Mouse (Mus musculus) common myeloid progenitor, adult 5-6 weeks (primary cell): ENCODE measurements around the gene Pnpla3. TPM values are rescaled to one million over a fixed set of nuclear protein-coding genes. Genes with fewer than 3 reads are reported as not detected.

ENCODE experiments used
- ATAC-seq: replicated peaks from 2 replicates; pipeline ENCODE4 v1.8.0; 2016; ENCODE audit warnings: low read depth, mild to moderate bottlenecking, moderate TSS enrichment, inconsistent platforms; ENCODE audit not compliant: poor library complexity, severe bottlenecking
- total RNA-seq: library from RNA; stranded (forward); fragments of 200-1000, 187-1606 nt; gene quantifications from 2 replicates; pipeline ENCODE4 v1.2.3, GENCODE M21; 2017

The Pnpla3 gene
- total RNA-seq, 1 experiment from 2014 or later = not detected

DNA sequence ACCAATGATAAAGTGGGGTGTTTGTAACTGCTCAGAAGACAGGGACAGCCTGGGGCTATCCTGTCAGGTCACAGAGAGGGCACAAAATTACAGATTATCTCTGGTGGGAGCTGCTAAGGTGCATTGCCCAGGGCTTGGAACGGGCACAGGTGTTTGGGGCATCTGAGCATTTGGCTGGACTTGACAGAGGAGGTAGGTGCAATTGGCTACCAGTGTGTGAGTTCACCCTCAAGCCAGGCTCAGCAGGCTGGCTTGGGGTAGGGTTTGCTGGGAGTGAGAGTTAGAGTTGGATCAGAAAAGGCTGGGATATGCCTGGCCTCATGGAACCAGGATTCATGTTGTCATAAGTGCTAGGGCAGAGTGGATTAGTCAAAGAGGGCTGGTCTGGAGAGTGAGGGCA lies 1.9 kb downstream of the Pnpla3 start:
- ATAC-seq = no peak

GRCm38 (mm10) chr15:84171166-84171565 lies 3.5 kb downstream of the Pnpla3 start:
- ATAC-seq = no peak

GRCm38 (mm10) chr15:84178733-84179132 lies 11.1 kb downstream of the Pnpla3 start:
- ATAC-seq = no peak; the same call in 1 of the 2 replicates

DNA sequence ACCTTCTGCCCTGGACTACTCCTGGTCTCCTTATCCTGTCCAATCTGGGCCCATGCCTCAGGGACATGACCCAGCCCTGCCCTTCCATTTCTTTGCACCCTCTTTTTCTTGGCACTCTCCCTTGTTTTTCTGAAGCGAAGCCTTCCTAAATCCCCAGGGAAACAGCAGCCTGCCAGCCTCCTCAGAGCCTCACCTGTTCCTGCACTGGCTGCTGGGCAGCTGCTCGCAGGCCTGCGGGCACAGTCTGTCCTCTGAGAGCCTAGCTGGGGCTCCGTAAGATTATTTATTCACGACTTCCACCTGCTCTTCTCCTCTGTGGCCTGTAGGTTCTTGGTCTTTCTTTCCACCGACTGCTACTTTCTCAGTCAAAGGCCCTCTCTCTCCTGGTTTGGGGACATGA lies 14.4 kb downstream of the Pnpla3 start:
- no peak for ATAC-seq

GRCm38 (mm10) chr15:84183967-84184366 lies 16.3 kb downstream of the Pnpla3 start:
- peak; percentile 53 for ATAC-seq

GRCm38 (mm10) chr15:84186196-84186595 lies 18.6 kb downstream of the Pnpla3 start:
- no peak for ATAC-seq

- no peak for ATAC-seq
Measured at GRCm38 (mm10) chr15:84188887-84189530, 21.4 kb downstream of the Pnpla3 start.

DNA sequence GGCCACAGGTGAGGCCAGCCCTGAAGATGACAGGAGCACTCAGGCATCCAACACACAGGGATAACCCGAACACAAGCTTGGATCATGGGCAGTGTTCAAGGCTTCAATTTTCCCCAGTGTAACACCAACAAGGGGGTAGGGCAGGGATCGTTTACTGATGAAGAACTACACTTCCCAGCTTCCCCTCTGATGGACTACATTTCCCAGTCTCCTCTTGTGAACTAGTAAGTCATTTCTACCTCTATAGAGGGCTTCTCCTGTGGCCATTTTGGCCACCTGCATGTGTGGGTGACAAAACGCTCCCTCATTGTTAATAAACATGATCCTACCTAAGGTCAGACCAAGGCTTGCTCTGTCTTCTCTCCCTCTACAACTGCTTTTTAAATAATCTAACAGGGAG lies 22.2 kb downstream of the Pnpla3 start:
- no peak; the same call in 1 of the 2 replicates for ATAC-seq

GRCm38 (mm10) chr15:84191724-84192057 lies 24.1 kb downstream of the Pnpla3 start:
- no peak for ATAC-seq

GRCm38 (mm10) chr15:84192058-84192791 lies 24.6 kb downstream of the Pnpla3 start, which contains the start of gene Samm50:
Samm50 (plus strand) TSS chr15:84192241.
- peak; percentile 97 for ATAC-seq

- ATAC-seq = no peak
Measured at GRCm38 (mm10) chr15:84196486-84197165, 29.0 kb downstream of the Pnpla3 start.

DNA sequence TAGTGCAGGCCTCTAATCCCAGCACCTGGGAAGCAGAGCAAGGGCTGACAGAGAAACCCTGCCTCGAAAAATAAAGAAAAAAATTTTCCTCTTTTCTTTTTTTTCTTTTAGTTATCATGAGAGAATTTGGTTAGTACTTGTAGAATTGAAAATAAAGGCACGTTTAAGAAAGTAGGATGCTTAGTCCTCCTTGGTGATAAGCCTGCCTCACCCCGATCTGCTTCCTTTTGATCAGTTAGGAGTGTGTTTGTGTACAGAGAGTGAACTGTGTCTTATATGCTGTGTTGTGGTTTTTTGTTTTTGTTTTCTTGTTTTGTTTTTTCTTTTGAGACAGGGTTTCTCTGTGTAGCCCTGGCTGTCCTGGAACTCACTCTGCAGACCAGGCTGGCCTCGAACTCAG lies 39.7 kb downstream of the Pnpla3 start:
- no peak for ATAC-seq

- peak; percentile 87 for ATAC-seq
Measured at GRCm38 (mm10) chr15:84209517-84210412, 42.1 kb downstream of the Pnpla3 start.

- ATAC-seq = 0 out of 2 replicates have a peak, but pooled peaks have one; percentile 2
Measured at GRCm38 (mm10) chr15:84210461-84210860, 42.8 kb downstream of the Pnpla3 start.

GRCm38 (mm10) chr15:84210941-84211340 lies 43.3 kb downstream of the Pnpla3 start:
- ATAC-seq = no peak

DNA sequence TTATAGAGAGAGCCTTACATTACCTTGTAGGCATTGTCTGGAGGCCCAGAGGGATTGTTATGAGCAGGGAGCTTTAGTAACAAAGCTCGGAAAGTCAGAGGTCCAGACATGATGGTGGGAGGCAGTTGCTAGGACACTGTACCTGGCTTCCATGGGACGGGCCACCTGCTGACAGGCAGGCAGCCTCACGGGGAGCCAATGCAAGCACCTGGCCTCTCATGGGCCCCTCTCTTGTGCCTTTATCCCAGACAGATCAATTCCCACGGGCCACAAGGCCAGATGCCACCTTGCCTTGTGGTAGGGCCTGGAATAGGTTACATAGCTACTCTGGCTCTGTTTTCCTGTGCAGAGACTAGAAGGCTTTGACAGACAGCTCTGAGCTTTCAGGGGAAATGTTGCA lies 43.9 kb downstream of the Pnpla3 start:
- no peak for ATAC-seq

DNA sequence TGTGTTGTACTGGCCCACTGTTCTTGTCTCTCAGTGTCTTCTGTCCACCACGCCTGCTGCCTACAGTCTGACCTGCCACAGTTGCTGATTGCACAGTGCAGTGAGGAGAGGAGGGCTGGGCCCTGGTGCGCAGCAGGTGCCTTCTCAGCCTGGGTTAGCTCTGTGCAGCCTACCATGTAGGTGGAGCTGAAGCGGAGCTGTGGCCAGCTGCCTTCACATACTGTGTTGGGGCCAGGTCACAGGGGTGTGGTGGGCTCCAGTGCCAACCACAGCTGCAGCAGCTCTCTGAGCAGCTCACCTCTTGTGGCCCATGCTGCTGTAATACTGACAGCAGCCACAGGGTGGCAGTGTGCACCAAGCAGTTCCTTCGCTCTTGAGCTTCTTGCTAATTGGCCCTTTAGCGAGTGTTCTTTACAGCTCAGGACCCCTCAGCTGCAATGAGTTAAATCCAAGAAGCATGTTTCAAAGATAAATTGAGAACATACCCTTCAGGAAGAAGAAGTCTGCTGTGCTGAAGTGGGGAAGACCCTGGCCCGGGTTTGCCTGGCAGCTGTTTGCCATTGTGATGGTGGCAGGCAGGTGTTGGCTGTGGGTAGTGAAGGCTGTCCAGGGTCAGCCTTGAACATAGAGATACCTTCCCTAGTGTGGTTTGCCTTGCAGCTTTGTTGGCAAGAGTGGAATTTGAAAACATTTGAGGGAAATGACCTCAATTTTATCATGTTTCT lies 44.6 kb downstream of the Pnpla3 start:
- peak; percentile 56 for ATAC-seq

DNA sequence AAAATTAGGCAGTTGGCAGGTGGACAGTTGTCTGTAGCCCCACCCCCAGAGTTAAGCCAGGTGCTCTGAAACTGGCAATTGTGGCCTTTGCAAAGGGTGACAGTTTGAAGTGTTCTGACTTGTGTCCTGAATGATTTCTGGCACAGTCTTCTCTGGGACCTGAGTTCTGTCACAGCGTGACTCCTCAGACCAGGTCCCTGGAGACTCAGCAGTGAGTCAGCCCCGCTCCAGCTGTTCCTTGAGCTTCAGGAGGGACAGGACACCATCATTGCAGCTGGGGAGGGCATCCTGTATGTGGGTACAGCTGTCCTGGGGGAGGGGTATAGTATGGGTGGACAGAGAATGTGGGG lies 45.1 kb downstream of the Pnpla3 start:
- no peak for ATAC-seq

GRCm38 (mm10) chr15:84213162-84213739 lies 45.6 kb downstream of the Pnpla3 start:
- no peak for ATAC-seq
